Mouse (Mus musculus) ES-Bruce4 (cell line): ENCODE results near the gene Clk3.

Experiments used
- CTCF ChIP-seq: IDR thresholded peaks from one replicate; pipeline ENCODE4 v1.8.1; 2011; ENCODE audit warnings: low read depth, low read length
- POLR2A ChIP-seq: IDR thresholded peaks from one replicate; pipeline ENCODE4 v1.8.1; 2011; ENCODE audit warnings: low read length; ENCODE audit not compliant: insufficient read depth

DNA sequence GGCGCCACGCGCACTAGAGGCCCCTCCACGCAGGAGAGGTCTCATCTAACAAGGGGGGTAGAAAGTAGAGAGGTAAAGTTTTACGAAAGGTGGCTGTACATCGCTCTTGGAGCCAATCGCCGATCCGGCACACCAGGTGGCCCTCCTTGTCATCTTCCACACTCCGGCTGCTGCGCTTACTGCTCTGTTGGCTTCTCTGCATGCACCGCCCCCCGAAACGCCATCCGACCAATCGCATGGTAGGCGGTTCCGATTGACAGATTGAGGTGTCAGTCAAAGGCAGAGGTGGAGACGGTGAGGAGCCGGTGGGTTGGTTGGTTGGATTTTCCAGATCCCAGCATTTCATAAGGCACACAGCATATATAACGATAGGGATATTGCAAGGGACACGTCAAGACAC is 7.1 kb downstream of the Clk3 start:
- TF ChIP-seq CTCF, result no peak
- TF ChIP-seq POLR2A, result no peak
